Mouse (Mus musculus) brown adipose tissue, adult 24 weeks (tissue): ENCODE data around the gene Dhrs7c. TPM values are rescaled to one million over a fixed set of nuclear protein-coding genes. Genes with fewer than 3 reads are reported as not detected.

ENCODE experiments used
- H3K27ac ChIP-seq: fragments of 200-500 bp; replicated peaks from 2 replicates; pipeline ENCODE4 v1.5.1; 2012; ENCODE audit warnings: low read depth, mild to moderate bottlenecking, low read length
- H3K4me1 ChIP-seq: fragments of 200-500 bp; 2 replicates; pipeline ENCODE4 v1.6.1; 2012; ENCODE audit warnings: low read length, mixed read lengths; ENCODE audit not compliant: control insufficient read depth, insufficient read depth, insufficient read length
- H3K4me3 ChIP-seq: fragments of 200-500 bp; 2 replicates; pipeline ENCODE4 v1.5.1; 2012; ENCODE audit warnings: low read depth, mild to moderate bottlenecking, low read length, moderate library complexity; ENCODE audit not compliant: insufficient read depth
- polyA plus RNA-seq: library from polyadenylated mRNA; stranded (reverse); fragments of >200 nt; gene quantifications from 2 replicates; pipeline ENCODE4 v1.2.4, GENCODE M21; 2012; ENCODE audit not compliant: missing spikeins, insufficient read depth, insufficient read length

Gene Dhrs7c
- polyA plus RNA-seq, 1 experiment = 19.4 TPM

GRCm38 (mm10) chr11:67820221-67820620, 22.2 kb downstream of the Dhrs7c start:
- Histone ChIP-seq H3K4me3 (no peak overlapping the region), H3K27ac (no peak overlapping the region)

DNA sequence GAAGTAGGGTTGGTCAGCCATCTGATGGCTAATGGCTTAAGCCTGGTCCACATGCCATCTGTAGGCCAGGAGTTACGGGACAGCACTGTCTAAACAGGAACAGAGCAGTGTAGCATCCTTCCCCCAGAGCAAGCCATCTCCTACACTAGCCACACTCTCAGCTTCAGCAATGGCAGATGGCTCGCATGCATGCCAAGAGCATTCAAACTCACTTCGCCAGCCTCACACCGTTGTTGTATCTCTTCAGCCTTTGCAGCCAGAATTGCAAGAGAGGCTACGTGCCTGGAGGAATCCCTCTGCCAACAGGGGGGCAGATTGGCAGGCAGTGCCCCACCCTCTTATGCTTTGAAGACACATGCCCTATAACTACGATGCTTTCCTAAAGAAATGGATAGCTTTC, 23.6 kb downstream of the Dhrs7c start:
- H3K4me1 ChIP-seq = no peaks in the 10 kb centered on the region

More at GRCm38 (mm10) chr11:67820221-67820620, 22.2 kb downstream of the Dhrs7c start:
- no peaks in the 10 kb centered on the region for H3K4me1 ChIP-seq

DNA sequence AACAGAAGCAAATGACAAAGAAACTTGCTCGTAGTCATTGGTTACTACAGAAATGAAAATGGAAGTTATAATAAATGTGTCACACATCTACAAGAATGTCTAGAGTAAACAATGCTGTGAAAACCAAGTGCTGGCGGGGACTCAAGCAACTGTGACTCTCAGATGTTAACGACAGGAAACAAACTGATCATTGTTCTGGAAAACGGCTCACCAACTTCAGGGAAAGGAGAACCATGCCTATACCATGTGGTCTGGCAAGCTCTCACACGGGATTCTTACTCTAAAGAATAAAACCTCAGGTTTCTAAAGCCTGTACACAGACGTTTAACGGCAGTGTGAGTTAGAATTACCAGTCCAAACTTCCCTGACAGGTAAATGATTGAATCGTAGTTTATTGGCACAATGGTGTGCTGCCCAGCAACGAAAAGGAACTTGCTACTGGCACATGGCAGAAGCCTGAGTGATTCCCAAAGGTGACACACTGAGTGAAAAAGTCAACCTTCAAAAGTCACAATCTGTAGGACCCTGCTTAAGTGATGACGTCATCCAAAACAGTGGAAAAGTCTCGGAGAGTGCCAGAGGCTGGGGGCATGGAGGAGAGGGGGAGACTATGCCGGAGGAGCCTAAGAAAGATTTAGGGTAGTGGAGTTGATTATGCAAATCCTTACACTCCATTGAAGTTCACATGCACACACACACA, 30.5 kb downstream of the Dhrs7c start:
- Histone ChIP-seq H3K27ac (no peak overlapping the region), H3K4me1 (no peaks in the 10 kb centered on the region), H3K4me3 (no peak overlapping the region)

More for the DNA sequence above, 23.6 kb downstream of the Dhrs7c start:
- Histone ChIP-seq H3K4me3 (no peak overlapping the region), H3K27ac (no peak overlapping the region)

- Histone ChIP-seq H3K4me1 (no peaks in the 10 kb centered on the region), H3K27ac (no peak overlapping the region), H3K4me3 (no peak overlapping the region)
Measured at GRCm38 (mm10) chr11:67829530-67829929, 31.5 kb downstream of the Dhrs7c start.

GRCm38 (mm10) chr11:67831820-67832219, 33.8 kb downstream of the Dhrs7c start:
- Histone ChIP-seq H3K4me1 (no peaks in the 10 kb centered on the region), H3K4me3 (no peak overlapping the region), H3K27ac (no peak overlapping the region)

GRCm38 (mm10) chr11:67835408-67836078, 37.6 kb downstream of the Dhrs7c start:
- H3K4me3 ChIP-seq = no peak overlapping the region
- H3K4me1 ChIP-seq = no peaks in the 10 kb centered on the region
- no peak overlapping the region for H3K27ac ChIP-seq

DNA sequence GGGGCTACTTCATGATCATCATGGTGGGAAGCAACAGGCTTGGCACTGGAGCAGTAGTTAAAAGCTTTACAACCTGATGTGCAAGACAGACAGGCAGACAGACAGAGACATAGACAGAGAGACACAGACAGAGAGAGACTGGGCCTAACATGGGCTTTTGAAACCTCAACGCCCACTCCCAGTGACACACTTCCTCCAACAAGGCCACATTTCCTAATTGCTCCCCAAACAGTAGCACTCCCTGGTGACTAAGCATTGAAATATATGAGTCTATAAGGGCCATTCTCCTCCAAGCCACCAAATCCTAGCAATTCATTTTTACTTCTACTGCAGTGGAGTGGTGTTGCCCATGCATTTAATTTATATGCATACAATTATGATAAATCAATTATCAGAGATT, 41.8 kb downstream of the Dhrs7c start:
- Histone ChIP-seq H3K4me3 (no peak overlapping the region), H3K4me1 (no peaks in the 10 kb centered on the region), H3K27ac (no peak overlapping the region)

DNA sequence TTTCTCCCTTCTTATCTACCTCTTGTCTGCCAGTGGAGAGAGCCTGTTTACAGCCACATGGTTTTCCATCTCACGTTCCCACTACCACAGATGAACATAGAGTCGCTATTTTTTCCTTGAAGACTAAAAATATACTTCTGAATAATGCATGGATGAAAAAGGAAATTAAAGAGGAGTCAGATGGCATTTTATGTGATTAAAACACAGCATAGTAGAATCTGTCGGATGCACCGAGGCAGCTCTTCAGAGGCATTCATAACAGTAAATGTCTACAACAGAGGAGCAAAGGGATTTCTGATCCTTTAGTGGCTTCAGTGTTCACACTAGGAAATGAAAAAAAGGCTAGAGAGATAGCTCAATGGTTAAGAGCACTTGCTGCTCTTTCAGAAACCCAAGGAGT, 47.2 kb downstream of the Dhrs7c start:
- H3K4me1 ChIP-seq = no peaks in the 10 kb centered on the region
- H3K27ac ChIP-seq = no peak overlapping the region

DNA sequence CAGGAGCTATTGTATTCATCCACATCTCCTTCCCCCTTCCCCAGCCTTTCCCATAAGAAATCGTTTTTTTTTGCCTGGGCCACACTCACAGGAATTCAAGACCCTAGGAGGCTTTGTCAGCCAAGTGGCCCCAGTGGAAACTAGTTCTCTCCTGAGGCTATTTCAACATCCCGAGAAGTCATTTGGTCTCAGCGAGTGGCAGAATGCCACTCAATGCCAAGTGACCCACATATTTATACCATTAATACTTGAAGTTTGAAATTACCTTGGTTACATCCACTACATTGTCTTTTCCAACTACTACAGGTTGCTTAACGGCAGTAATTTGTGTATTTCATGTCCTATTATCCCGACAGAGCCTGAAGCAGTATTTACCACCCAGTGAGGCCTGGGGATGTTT, 53.8 kb downstream of the Dhrs7c start:
- H3K27ac ChIP-seq = no peak overlapping the region
- H3K4me3 ChIP-seq = no peak overlapping the region
- H3K4me1 ChIP-seq = no peaks in the 10 kb centered on the region

More for the DNA sequence above, 47.2 kb downstream of the Dhrs7c start:
- H3K4me3 ChIP-seq = no peak overlapping the region

GRCm38 (mm10) chr11:67853996-67854395, 56.0 kb downstream of the Dhrs7c start:
- Histone ChIP-seq H3K27ac (no peak overlapping the region), H3K4me1 (no peaks in the 10 kb centered on the region), H3K4me3 (no peak overlapping the region)

GRCm38 (mm10) chr11:67855035-67855434, 57.0 kb downstream of the Dhrs7c start:
- Histone ChIP-seq H3K27ac (no peak overlapping the region), H3K4me3 (no peak overlapping the region), H3K4me1 (no peaks in the 10 kb centered on the region)

GRCm38 (mm10) chr11:67858518-67858917, 60.5 kb downstream of the Dhrs7c start:
- H3K27ac ChIP-seq = no peak overlapping the region

GRCm38 (mm10) chr11:67860743-67861398, 62.9 kb downstream of the Dhrs7c start:
- Histone ChIP-seq H3K4me3 (no peak overlapping the region), H3K4me1 (no peaks in the 10 kb centered on the region; the same call in 1 of the 2 replicates), H3K27ac (peak overlapping the region; percentile 22; the same call in 1 of the 2 replicates)

More at GRCm38 (mm10) chr11:67858518-67858917, 60.5 kb downstream of the Dhrs7c start:
- Histone ChIP-seq H3K4me3 (no peak overlapping the region), H3K4me1 (no peaks in the 10 kb centered on the region; the same call in 1 of the 2 replicates)

DNA sequence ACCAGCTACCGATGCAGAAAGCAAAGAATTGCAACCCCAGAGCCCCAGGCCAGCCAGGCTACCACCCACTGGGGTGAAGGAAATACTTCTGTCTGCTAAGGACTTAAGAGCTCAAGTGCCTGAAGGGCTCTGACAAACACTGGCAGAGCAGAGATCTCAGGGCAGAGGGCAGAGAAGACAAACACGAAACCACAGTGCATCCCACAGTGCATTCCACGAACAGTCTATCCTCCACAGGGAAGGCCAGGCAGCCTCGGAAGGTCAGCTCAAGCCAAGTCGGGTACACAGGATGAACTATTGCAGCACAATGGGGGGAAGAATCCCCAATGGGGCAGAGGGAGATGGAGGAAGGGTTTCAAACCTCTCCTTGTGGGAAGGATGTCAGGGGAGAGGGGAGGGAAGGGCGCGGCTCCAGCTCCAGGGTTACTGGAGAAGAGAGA, 63.4 kb downstream of the Dhrs7c start:
- Histone ChIP-seq H3K4me3 (no peak overlapping the region), H3K27ac (peak overlapping the region; percentile 22), H3K4me1 (no peaks in the 10 kb centered on the region; the same call in 1 of the 2 replicates)

DNA sequence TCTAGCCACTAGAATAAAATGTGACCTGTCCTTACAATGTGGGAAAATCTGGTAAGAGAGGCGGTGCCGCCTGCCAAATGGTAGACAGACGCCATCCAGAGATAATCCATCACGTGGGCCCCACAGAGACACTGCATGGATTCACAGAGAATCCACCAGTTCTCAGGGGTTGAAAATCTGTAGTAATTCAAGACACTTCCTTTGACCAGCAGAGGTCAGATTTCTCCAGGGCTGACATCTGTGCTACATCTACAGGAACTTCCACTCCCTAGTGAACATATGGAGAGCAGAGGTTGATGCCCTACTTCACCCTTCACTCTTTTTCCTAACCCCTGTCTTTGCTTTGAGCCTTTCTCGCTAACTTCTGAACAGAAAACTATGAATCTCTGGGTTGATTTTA, 67.1 kb downstream of the Dhrs7c start:
- Histone ChIP-seq H3K27ac (no peak overlapping the region), H3K4me1 (no peaks in the 10 kb centered on the region; the same call in 1 of the 2 replicates), H3K4me3 (no peak overlapping the region)
